ENCODE assay signal across 19 mouse cellular contexts in the genomic region with DNA sequence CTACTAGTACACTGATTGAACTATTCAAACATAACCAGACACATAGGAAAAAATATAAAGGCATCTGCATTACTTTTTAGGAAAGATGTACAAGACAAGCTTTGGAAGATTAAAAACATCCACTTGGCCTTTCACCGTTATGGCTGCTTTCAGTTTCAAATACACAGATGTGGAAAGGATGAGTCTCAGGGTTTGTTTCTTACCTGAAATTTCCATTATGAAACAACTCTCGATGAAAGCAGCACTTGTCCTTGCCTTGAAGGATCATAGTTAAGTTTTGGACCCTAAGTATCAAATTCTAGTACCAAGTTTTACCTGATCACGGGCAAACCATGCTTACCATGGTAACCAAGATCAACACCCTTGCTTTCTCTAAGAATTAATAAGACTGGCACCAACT. TPM values are rescaled to one million over a fixed set of nuclear protein-coding genes. Genes with fewer than 3 reads are reported as not detected.
DNase-seq lines count a peak whose midpoint lies in the region; ATAC-seq lines count a peak whose summit lies in the region.
"Had no signal": no experiment of that assay in that cellular context is flagged by ENCODE, and none has a peak within 500 bp of the region (broad histone marks: within the 10 kb centered on the region; RNA-seq: fewer than 3 reads in every experiment).

No protein-coding gene starts in this region.

- H3K9me3 ChIP-seq in liver, embryonic 13.5 days (replicated peaks): no peaks in the 10 kb centered on the region
- H3K9me3 ChIP-seq in liver, embryonic 12.5 days (replicated peaks): peaks cover 10% of the 10 kb centered on the region; the same call in 1 of the 2 replicates
- peaks cover 8% of the 10 kb centered on the region; the same call in 1 of the 2 replicates for H3K9me3 ChIP-seq in midbrain, embryonic 13.5 days
- H3K9me3 ChIP-seq: embryonic facial prominence, embryonic 13.5 days; forebrain, embryonic 12.5 days; hindbrain, embryonic 15.5 days had no signal

- WGBS in liver, embryonic 13.5 days (ENCODE audit: insufficient replicate concordance): 75% methylated on average over 3 of the region's 3 CpGs
- WGBS in liver, embryonic 12.5 days (ENCODE audit: insufficient replicate concordance): 80% methylated on average over 3 of the region's 3 CpGs
- 92% methylated on average over 3 of the region's 3 CpGs for WGBS in midbrain, embryonic 13.5 days

- H3K9ac ChIP-seq in liver, embryonic 13.5 days: 0 out of 2 replicates have a peak overlapping the region, but pooled peaks have one; percentile 14
- no peak overlapping the region for H3K9ac ChIP-seq in liver, embryonic 12.5 days
- H3K9ac ChIP-seq in midbrain, embryonic 13.5 days (replicated peaks): no peak overlapping the region
- H3K9ac ChIP-seq: embryonic facial prominence, embryonic 13.5 days; forebrain, embryonic 12.5 days; forebrain, postnatal 0 days; heart, embryonic 13.5 days; hindbrain, embryonic 15.5 days had no signal

- H3K4me3 ChIP-seq in liver, embryonic 13.5 days (replicated peaks): no peak overlapping the region
- no peak overlapping the region for H3K4me3 ChIP-seq in liver, embryonic 12.5 days
- H3K4me3 ChIP-seq in midbrain, embryonic 13.5 days (replicated peaks): no peak overlapping the region
- H3K4me3 ChIP-seq: embryonic facial prominence, embryonic 13.5 days; forebrain, embryonic 12.5 days; heart, embryonic 13.5 days; hindbrain, embryonic 15.5 days had no signal

- peaks cover 5% of the 10 kb centered on the region for H3K36me3 ChIP-seq in liver, embryonic 13.5 days
- H3K36me3 ChIP-seq in liver, embryonic 12.5 days: peaks cover 14% of the 10 kb centered on the region; the same call in 1 of the 2 replicates
- H3K36me3 ChIP-seq in splenic B cell, adult 2 months (ENCODE audit: control insufficient read depth, insufficient read depth, low read length, poor library complexity, severe bottlenecking): no peaks in the 10 kb centered on the region
- no peaks in the 10 kb centered on the region; the same call in 1 of the 2 replicates for H3K36me3 ChIP-seq in midbrain, embryonic 13.5 days
- H3K36me3 ChIP-seq: forebrain, embryonic 12.5 days; hindbrain, embryonic 15.5 days had no signal

- DNase-seq in liver, embryonic 13.5 days: no peak
- peak; percentile 57 for DNase-seq in CD4-positive, CD25-positive, alpha-beta regulatory T cell, adult 2 months (ENCODE audit: low read depth, low spot score)
- DNase-seq in induced T-regulatory cell, adult 2 months (ENCODE audit: low read depth): peak; percentile 81
- peak; percentile 45 for DNase-seq in splenic B cell, adult 2 months (ENCODE audit: low read depth, low spot score)
- no peak for DNase-seq in thymus, adult 18-20 months
- DNase-seq: adrenal gland, postnatal 14 days; cerebellum, adult 18-20 months; cerebellum, adult 9-11 months; cerebellum, postnatal 36 days; forebrain, postnatal 0 days; gastrocnemius, postnatal 36 days; heart, adult 11 months; heart, postnatal 36 days had no signal

- no peaks in the 10 kb centered on the region for H3K27me3 ChIP-seq in liver, embryonic 13.5 days
- no peaks in the 10 kb centered on the region for H3K27me3 ChIP-seq in liver, embryonic 12.5 days (replicated peaks)
- no peaks in the 10 kb centered on the region for H3K27me3 ChIP-seq in splenic B cell, adult 2 months (ENCODE audit: control insufficient read depth, insufficient read depth, low read length, poor library complexity, severe bottlenecking)
- H3K27me3 ChIP-seq in midbrain, embryonic 13.5 days: no peaks in the 10 kb centered on the region
- H3K27me3 ChIP-seq: embryonic facial prominence, embryonic 13.5 days; forebrain, embryonic 12.5 days; heart, embryonic 13.5 days; hindbrain, embryonic 15.5 days had no signal

- H3K4me2 ChIP-seq in liver, embryonic 13.5 days: peak overlapping the region; percentile 3; the same call in 1 of the 2 replicates
- no peak overlapping the region for H3K4me2 ChIP-seq in liver, embryonic 12.5 days
- no peak overlapping the region for H3K4me2 ChIP-seq in midbrain, embryonic 13.5 days (replicated peaks)
- H3K4me2 ChIP-seq: embryonic facial prominence, embryonic 13.5 days; forebrain, embryonic 12.5 days; heart, embryonic 13.5 days; hindbrain, embryonic 15.5 days had no signal

- peaks cover 42% of the 10 kb centered on the region for H3K4me1 ChIP-seq in liver, embryonic 13.5 days (replicated peaks)
- H3K4me1 ChIP-seq in liver, embryonic 12.5 days: peaks cover 37% of the 10 kb centered on the region
- peaks cover 24% of the 10 kb centered on the region for H3K4me1 ChIP-seq in midbrain, embryonic 13.5 days (replicated peaks)

- no peak for ATAC-seq in liver, embryonic 13.5 days (ENCODE audit: low read depth)
- ATAC-seq in liver, embryonic 12.5 days: no peak
- no peak for ATAC-seq in midbrain, embryonic 13.5 days
- ATAC-seq: forebrain, postnatal 0 days had no signal

- H3K27ac ChIP-seq in liver, embryonic 13.5 days: no peak overlapping the region
- H3K27ac ChIP-seq in liver, embryonic 12.5 days: no peak overlapping the region
- no peak overlapping the region for H3K27ac ChIP-seq in midbrain, embryonic 13.5 days
- H3K27ac ChIP-seq: embryonic facial prominence, embryonic 13.5 days; forebrain, embryonic 12.5 days; heart, embryonic 13.5 days; hindbrain, embryonic 15.5 days had no signal

RNA-seq across cellular contexts. Expression of a gene that starts 3.5 kb away (rescaled TPM):
- polyA plus RNA-seq in liver, embryonic 13.5 days (2015; fragmentation: Nextera tagmentation; extraction: Ambion mirVana): 19.1 and 25.4 TPM in 2 replicates
- 23.7 and 25.4 TPM in 2 replicates for polyA plus RNA-seq in liver, embryonic 12.5 days (2016; fragmentation: Nextera tagmentation; extraction: Ambion mirVana)
- 44.0 and 45.0 TPM in 2 replicates for polyA plus RNA-seq in midbrain, embryonic 13.5 days (2015; fragmentation: Nextera tagmentation; extraction: Ambion mirVana)

Comparison
In these comparisons a context has a peak if more than half of its experiments do, and no peak if none do; other contexts are left out.
1. DNase-seq: peak in CD4-positive, CD25-positive, alpha-beta regulatory T cell, adult 2 months (single experiment), induced T-regulatory cell, adult 2 months (single experiment) and splenic B cell, adult 2 months (single experiment); none in liver, embryonic 13.5 days (single experiment) and thymus, adult 18-20 months (0 of 2).